Mouse (Mus musculus): ENCODE data around the gene Plch2.

GRCm38 (mm10) chr4:155064474-155064873 is 7.9 kb upstream of the Plch2 start:
- TF ChIP-seq CTCF (IDR thresholded peaks at IDR 0.05; ENCODE audit: low read depth): peak; percentile 59
- TF ChIP-seq EP300 (optimal IDR thresholded peaks at IDR 0.05): no peak

Measured in stomach, postnatal 0 days (tissue).